ENCODE assay signal across 19 mouse cellular contexts in the genomic region with DNA sequence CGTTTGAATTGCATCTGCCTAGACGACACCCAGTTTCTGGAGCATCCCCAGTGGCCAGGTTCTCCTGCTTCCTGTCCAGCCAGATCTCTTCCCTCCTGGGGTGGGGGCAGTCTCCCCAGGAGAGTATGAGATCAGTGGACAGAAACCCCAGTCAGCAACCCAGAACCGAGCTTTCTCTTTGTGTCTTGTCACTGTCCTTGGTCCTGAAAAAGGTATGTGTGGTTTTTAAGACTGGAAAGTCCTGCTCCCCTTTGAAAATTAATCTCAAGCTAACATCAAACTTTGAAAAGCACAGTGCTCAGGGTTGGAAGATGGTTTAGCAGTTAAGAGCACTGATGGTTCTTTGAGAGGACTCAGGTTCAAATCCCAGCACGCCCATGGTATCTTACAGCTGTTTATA. TPM values are rescaled to one million over a fixed set of nuclear protein-coding genes. Genes with fewer than 3 reads are reported as not detected.
DNase-seq lines count a peak whose midpoint lies in the region; ATAC-seq and TF ChIP-seq lines count a peak whose summit lies in the region.
"Had no signal": no experiment of that assay in that cellular context is flagged by ENCODE, and none has a peak within 500 bp of the region (broad histone marks: within the 10 kb centered on the region; RNA-seq: fewer than 3 reads in every experiment).

No protein-coding gene starts in this region.

- no peak overlapping the region for H3K4me3 ChIP-seq in hindbrain, postnatal 0 days (ENCODE audit: low read length)
- no peak overlapping the region for H3K4me3 ChIP-seq in hindbrain, embryonic 12.5 days
- H3K4me3 ChIP-seq in MEL (ENCODE audit: control insufficient read depth in 1 of 2, insufficient read depth in 1 of 2, low read depth in 2 of 2, low read length in 2 of 2): no peak overlapping the region
- no peak overlapping the region for H3K4me3 ChIP-seq in midbrain, embryonic 15.5 days
- H3K4me3 ChIP-seq: embryonic facial prominence, embryonic 15.5 days; forebrain, embryonic 13.5 days; limb, embryonic 15.5 days; lung, embryonic 15.5 days had no signal

- no peak for TF ChIP-seq POLR2A in MEL (IDR thresholded peaks at IDR 0.05; ENCODE audit: control insufficient read depth in 1 of 2, insufficient read depth in 1 of 2, low read depth in 1 of 2, low read length in 2 of 2, poor library complexity in 1 of 2)

- H3K4me1 ChIP-seq in hindbrain, postnatal 0 days (ENCODE audit: insufficient read depth, low read length): no peaks in the 10 kb centered on the region
- no peaks in the 10 kb centered on the region for H3K4me1 ChIP-seq in hindbrain, embryonic 12.5 days
- H3K4me1 ChIP-seq in MEL (ENCODE audit: control insufficient read depth in 1 of 2, insufficient read depth in 2 of 2, low read length in 2 of 2): no peaks in the 10 kb centered on the region
- H3K4me1 ChIP-seq in midbrain, embryonic 15.5 days: no peaks in the 10 kb centered on the region
- H3K4me1 ChIP-seq: embryonic facial prominence, embryonic 15.5 days; forebrain, embryonic 13.5 days; limb, embryonic 15.5 days; lung, embryonic 15.5 days had no signal

- TF ChIP-seq EP300 in MEL (IDR thresholded peaks at IDR 0.05; ENCODE audit: low read depth in 1 of 2, low read length in 2 of 2): no peak

- H3K79me2 ChIP-seq in MEL (ENCODE audit: control insufficient read depth, insufficient read depth, low read length, poor library complexity): no peaks in the 10 kb centered on the region

- 57% methylated on average over 4 of the region's 4 CpGs for WGBS in hindbrain, postnatal 0 days
- WGBS in hindbrain, embryonic 12.5 days: 55% methylated on average over 4 of the region's 4 CpGs
- WGBS in midbrain, embryonic 15.5 days: 51% methylated on average over 4 of the region's 4 CpGs

- no peak for TF ChIP-seq CTCF in hindbrain, postnatal 0 days (IDR thresholded peaks at IDR 0.05; ENCODE audit: low read depth)
- TF ChIP-seq CTCF in MEL (IDR thresholded peaks at IDR 0.05 in 2 of 3, conservative IDR thresholded peaks at IDR 0.05 in 1 of 3; ENCODE audit: control insufficient read depth in 1 of 3, insufficient read depth in 1 of 3, low read depth in 2 of 3, low read length in 3 of 3, poor library complexity in 1 of 3, severe bottlenecking in 1 of 3): no peak

- no peak overlapping the region for H3K4me2 ChIP-seq in hindbrain, postnatal 0 days (ENCODE audit: low read depth, low read length)
- no peak overlapping the region for H3K4me2 ChIP-seq in hindbrain, embryonic 12.5 days (replicated peaks)
- no peak overlapping the region for H3K4me2 ChIP-seq in midbrain, embryonic 15.5 days
- H3K4me2 ChIP-seq: embryonic facial prominence, embryonic 15.5 days; forebrain, embryonic 13.5 days; limb, embryonic 15.5 days; lung, embryonic 15.5 days; midbrain, embryonic 11.5 days had no signal

- DNase-seq in hindbrain, postnatal 0 days (ENCODE audit: low spot score): peak; percentile 20
- DNase-seq in MEL (ENCODE audit: low read depth, low spot score): peak; percentile 29
- peak; percentile 43 for DNase-seq in embryo, embryonic 11.5 days (ENCODE audit: low read depth, low spot score)
- peak; percentile 72 for DNase-seq in mesoderm, embryonic 11.5 days (ENCODE audit: low read depth, low spot score)
- DNase-seq in adrenal gland, adult 8-10 months: no peak
- DNase-seq in urinary bladder, postnatal 4 days (ENCODE audit: low spot score in 2 of 2): no peak
- DNase-seq: cerebellum, adult 2 months; kidney, postnatal 25 days; right cerebral cortex, adult 18-20 months had no signal

- no peak overlapping the region for H3K27ac ChIP-seq in hindbrain, postnatal 0 days
- H3K27ac ChIP-seq in hindbrain, embryonic 12.5 days: no peak overlapping the region
- no peak overlapping the region for H3K27ac ChIP-seq in MEL (ENCODE audit: control insufficient read depth, low read depth, low read length)
- H3K27ac ChIP-seq in midbrain, embryonic 15.5 days: no peak overlapping the region
- H3K27ac ChIP-seq: embryonic facial prominence, embryonic 15.5 days; forebrain, embryonic 13.5 days; limb, embryonic 15.5 days; lung, embryonic 15.5 days had no signal

- H3K36me3 ChIP-seq in hindbrain, postnatal 0 days (ENCODE audit: insufficient read depth, low read length): no peaks in the 10 kb centered on the region; the same call in 1 of the 2 replicates
- H3K36me3 ChIP-seq in hindbrain, embryonic 12.5 days: no peaks in the 10 kb centered on the region
- H3K36me3 ChIP-seq in MEL (ENCODE audit: control insufficient read depth in 1 of 2, insufficient read depth in 2 of 2, low read length in 2 of 2): no peaks in the 10 kb centered on the region
- no peaks in the 10 kb centered on the region for H3K36me3 ChIP-seq in midbrain, embryonic 15.5 days (replicated peaks)
- H3K36me3 ChIP-seq: embryonic facial prominence, embryonic 15.5 days; limb, embryonic 15.5 days; lung, embryonic 15.5 days had no signal

- no peaks in the 10 kb centered on the region for H3K9me3 ChIP-seq in hindbrain, postnatal 0 days (ENCODE audit: low read length)
- H3K9me3 ChIP-seq in hindbrain, embryonic 12.5 days (replicated peaks): no peaks in the 10 kb centered on the region
- no peaks in the 10 kb centered on the region for H3K9me3 ChIP-seq in MEL (replicated peaks; ENCODE audit: insufficient read depth, low read length)
- H3K9me3 ChIP-seq in midbrain, embryonic 15.5 days: no peaks in the 10 kb centered on the region
- H3K9me3 ChIP-seq: embryonic facial prominence, embryonic 15.5 days; forebrain, embryonic 13.5 days; limb, embryonic 15.5 days; lung, embryonic 15.5 days had no signal

- no peaks in the 10 kb centered on the region for H3K27me3 ChIP-seq in hindbrain, postnatal 0 days (ENCODE audit: insufficient read depth, low read length)
- H3K27me3 ChIP-seq in hindbrain, embryonic 12.5 days: no peaks in the 10 kb centered on the region
- H3K27me3 ChIP-seq in MEL (ENCODE audit: control insufficient read depth in 1 of 2, insufficient read depth in 2 of 2, low read length in 2 of 2): no peaks in the 10 kb centered on the region
- no peaks in the 10 kb centered on the region for H3K27me3 ChIP-seq in midbrain, embryonic 15.5 days (replicated peaks)
- H3K27me3 ChIP-seq: embryonic facial prominence, embryonic 15.5 days; limb, embryonic 15.5 days; lung, embryonic 15.5 days had no signal

- no peak for ATAC-seq in hindbrain, postnatal 0 days
- ATAC-seq in hindbrain, embryonic 12.5 days (ENCODE audit: low FRiP score): no peak
- no peak for ATAC-seq in midbrain, embryonic 15.5 days (replicated peaks)
- ATAC-seq: forebrain, embryonic 13.5 days; hindbrain, embryonic 16.5 days had no signal

- no peak for TF ChIP-seq RAD21 in MEL (IDR thresholded peaks at IDR 0.05; ENCODE audit: low read depth, low read length)

- H3K9ac ChIP-seq in hindbrain, postnatal 0 days (replicated peaks; ENCODE audit: low read length): no peak overlapping the region
- no peak overlapping the region for H3K9ac ChIP-seq in hindbrain, embryonic 12.5 days
- no peak overlapping the region for H3K9ac ChIP-seq in MEL (ENCODE audit: control insufficient read depth, low read depth, low read length, poor library complexity, severe bottlenecking)
- no peak overlapping the region for H3K9ac ChIP-seq in midbrain, embryonic 15.5 days
- H3K9ac ChIP-seq: embryonic facial prominence, embryonic 15.5 days; forebrain, embryonic 13.5 days; limb, embryonic 15.5 days; lung, embryonic 15.5 days had no signal

TF ChIP-seq in MEL, 35 proteins besides CTCF, POLR2A, EP300 and RAD21:
- TF ChIP-seq HCFC1 (IDR thresholded peaks at IDR 0.05; ENCODE audit: low read depth, low read length) (no peak), BHLHE40 (IDR thresholded peaks at IDR 0.05; ENCODE audit: borderline replicate concordance, low read depth, low read length) (no peak), RCOR1 (IDR thresholded peaks at IDR 0.05; ENCODE audit: low read depth, low read length) (no peak), POLR2AphosphoS5 (IDR thresholded peaks at IDR 0.05; ENCODE audit: borderline replicate concordance, low read depth, low read length) (no peak), CHD1 (IDR thresholded peaks at IDR 0.05; ENCODE audit: low read depth, low read length) (no peak), USF1 (IDR thresholded peaks at IDR 0.05; ENCODE audit: low read depth, low read length) (no peak)

RNA-seq across cellular contexts. Expression of a gene that starts 46.7 kb away (rescaled TPM):
- total RNA-seq in hindbrain, postnatal 0 days (2014; rRNA removed): 17.4 and 20.0 TPM in 2 replicates
- 1.5 and 1.7 TPM in 2 replicates for polyA plus RNA-seq in hindbrain, postnatal 0 days (2015; fragmentation: Nextera tagmentation; extraction: Ambion mirVana)
- polyA plus RNA-seq in hindbrain, embryonic 12.5 days (2016; fragmentation: Nextera tagmentation; extraction: Ambion mirVana): 0.36 and 0.52 TPM in 2 replicates
- total RNA-seq in MEL (2012; rRNA removed): not detected in 2 replicates
- polyA plus RNA-seq in MEL (2012; ENCODE audit: insufficient read depth in 1 of 2, insufficient read length in 2 of 2, low read depth in 1 of 2, low replicate concordance in 2 of 2, missing spikeins in 1 of 2): not detected
- total RNA-seq in adrenal gland, adult 8-10 months (2022): 1 to 10 TPM in 2 of 4 experiments, under 1 TPM in 2; 0.44 to 1.7 (median 1.1) TPM
- 2.6 and 2.8 TPM in 2 replicates for polyA plus RNA-seq in midbrain, embryonic 15.5 days (2015; fragmentation: Nextera tagmentation; extraction: Ambion mirVana)
- total RNA-seq: gastrocnemius, adult 8-10 months had no signal
- polyA plus RNA-seq: heart, embryonic 14.5 days; lung, embryonic 15.5 days had no signal

Comparison
In these comparisons a context has a peak if more than half of its experiments do, and no peak if none do; other contexts are left out.
1. DNase-seq: peak in hindbrain, postnatal 0 days (single experiment), MEL (single experiment), embryo, embryonic 11.5 days (single experiment) and mesoderm, embryonic 11.5 days (single experiment); none in adrenal gland, adult 8-10 months (single experiment) and urinary bladder, postnatal 4 days (0 of 2).